Mouse (Mus musculus) E14TG2a.4 (cell line): ENCODE results near the gene Cmtm1.

ENCODE experiments used
- H3K27me3 ChIP-seq: 2 replicates; pipeline ENCODE4 v1.6.1; 2014; ENCODE audit warnings: low read length, control low read depth; ENCODE audit not compliant: insufficient read depth
- H3K36me3 ChIP-seq: 2 replicates; pipeline ENCODE4 v1.6.1; 2014; ENCODE audit warnings: low read length, control low read depth; ENCODE audit not compliant: insufficient read depth
- H3K4me1 ChIP-seq: replicated peaks from 2 replicates; pipeline ENCODE4 v1.6.1; 2014; ENCODE audit warnings: low read depth, low read length, control low read depth
- H3K4me3 ChIP-seq: replicated peaks from 2 replicates; pipeline ENCODE4 v1.5.1; 2014; ENCODE audit warnings: mild to moderate bottlenecking, low read length
- H3K9me3 ChIP-seq: 2 replicates; pipeline ENCODE4 v1.6.1; 2014; ENCODE audit warnings: low read length, control low read depth
- CTCF ChIP-seq: conservative IDR thresholded peaks from 2 replicates; pipeline ENCODE4 v1.5.1; 2014; ENCODE audit warnings: low read length
- NANOG ChIP-seq: IDR thresholded peaks from 2 replicates; pipeline ENCODE4 v1.6.1; 2014; ENCODE audit warnings: borderline replicate concordance, low read length, mixed read lengths
- POU5F1 ChIP-seq: IDR thresholded peaks from 2 replicates; pipeline ENCODE4 v1.6.1; 2014; ENCODE audit warnings: low read length, borderline replicate concordance

The Cmtm1 gene

DNA sequence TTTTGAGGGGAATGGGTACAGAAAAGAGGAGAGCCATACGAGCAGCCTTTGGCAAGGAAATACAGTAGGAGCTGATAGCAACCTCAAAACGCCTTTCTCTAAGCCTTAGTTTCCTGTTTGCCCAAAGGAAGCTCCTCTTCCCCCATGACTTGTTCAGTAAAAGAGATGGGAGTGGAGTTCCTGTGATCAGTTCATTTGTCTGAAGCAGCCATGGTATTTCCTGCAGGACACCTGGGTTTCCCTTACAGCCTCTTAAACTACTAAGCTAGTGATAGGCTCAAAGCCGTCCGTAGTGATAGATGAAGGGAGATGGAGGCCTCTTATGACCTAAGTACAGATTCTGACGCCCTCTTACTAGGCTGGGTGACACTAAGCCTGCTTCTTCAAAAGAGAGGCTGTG lies 32.5 kb upstream of the Cmtm1 start:
- no peak overlapping the region for H3K4me3 ChIP-seq
- no peak for TF ChIP-seq NANOG
- TF ChIP-seq CTCF: no peak
- no peak for TF ChIP-seq POU5F1
- no peaks in the 10 kb centered on the region for H3K9me3 ChIP-seq
- peaks cover 32% of the 10 kb centered on the region for H3K4me1 ChIP-seq
- H3K27me3 ChIP-seq: peaks cover 54% of the 10 kb centered on the region
- no peaks in the 10 kb centered on the region; the same call in 1 of the 2 replicates for H3K36me3 ChIP-seq

DNA sequence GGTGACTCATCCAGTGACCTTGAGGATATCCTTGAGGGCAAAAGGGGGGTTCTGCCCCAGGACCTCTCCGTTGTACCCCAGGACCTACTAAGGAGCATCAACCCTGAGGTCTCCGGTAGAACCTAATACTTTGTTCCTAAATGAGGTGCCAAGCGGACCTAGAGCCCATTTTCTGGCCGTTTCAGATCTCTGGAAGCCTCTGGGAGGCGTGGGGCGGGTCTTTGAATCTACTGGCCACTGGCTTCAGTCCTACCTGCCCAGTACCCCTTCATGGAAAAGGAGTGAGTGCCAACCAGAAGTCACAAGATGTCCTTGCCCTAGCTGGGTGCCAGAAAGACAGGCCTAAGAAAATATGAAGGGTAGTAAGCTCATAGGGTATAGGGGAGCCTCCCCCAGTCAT lies 31.7 kb upstream of the Cmtm1 start:
- H3K4me1 ChIP-seq: peaks cover 26% of the 10 kb centered on the region
- TF ChIP-seq POU5F1: no peak
- no peak for TF ChIP-seq CTCF
- TF ChIP-seq NANOG: no peak

DNA sequence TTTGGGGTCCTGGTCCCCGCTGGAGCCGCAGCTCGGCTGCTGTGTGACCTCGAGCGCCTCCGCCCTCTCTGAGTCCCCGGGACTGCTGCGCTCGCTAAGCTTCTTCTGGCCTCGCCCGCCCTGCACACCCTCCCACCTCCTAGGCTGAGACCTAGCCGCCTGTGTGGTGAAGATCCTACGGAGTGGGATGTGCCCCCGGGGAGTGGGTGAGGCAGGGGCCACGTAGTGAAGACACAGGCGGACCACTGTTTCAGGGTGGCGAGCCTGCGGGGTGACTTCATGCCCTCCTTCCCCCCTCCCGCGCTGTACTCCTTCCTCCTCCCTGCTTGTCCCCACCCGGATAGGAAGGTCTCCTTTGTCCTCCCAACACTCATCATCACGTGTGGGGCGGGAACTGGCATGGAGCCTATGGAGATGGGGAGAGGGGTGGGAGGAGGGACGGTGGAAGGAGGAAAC lies 31.2 kb upstream of the Cmtm1 start:
- no peaks in the 10 kb centered on the region for H3K36me3 ChIP-seq
- peaks cover 54% of the 10 kb centered on the region for H3K27me3 ChIP-seq
- peak overlapping the region; percentile 81 for H3K4me3 ChIP-seq
- H3K9me3 ChIP-seq: no peaks in the 10 kb centered on the region
- TF ChIP-seq CTCF (no peak), POU5F1 (no peak), NANOG (no peak)
- peaks cover 22% of the 10 kb centered on the region for H3K4me1 ChIP-seq

More for the DNA sequence above, 31.7 kb upstream of the Cmtm1 start:
- Histone ChIP-seq H3K4me3 (peak overlapping the region; percentile 81), H3K27me3 (peaks cover 54% of the 10 kb centered on the region), H3K36me3 (no peaks in the 10 kb centered on the region), H3K9me3 (no peaks in the 10 kb centered on the region)

DNA sequence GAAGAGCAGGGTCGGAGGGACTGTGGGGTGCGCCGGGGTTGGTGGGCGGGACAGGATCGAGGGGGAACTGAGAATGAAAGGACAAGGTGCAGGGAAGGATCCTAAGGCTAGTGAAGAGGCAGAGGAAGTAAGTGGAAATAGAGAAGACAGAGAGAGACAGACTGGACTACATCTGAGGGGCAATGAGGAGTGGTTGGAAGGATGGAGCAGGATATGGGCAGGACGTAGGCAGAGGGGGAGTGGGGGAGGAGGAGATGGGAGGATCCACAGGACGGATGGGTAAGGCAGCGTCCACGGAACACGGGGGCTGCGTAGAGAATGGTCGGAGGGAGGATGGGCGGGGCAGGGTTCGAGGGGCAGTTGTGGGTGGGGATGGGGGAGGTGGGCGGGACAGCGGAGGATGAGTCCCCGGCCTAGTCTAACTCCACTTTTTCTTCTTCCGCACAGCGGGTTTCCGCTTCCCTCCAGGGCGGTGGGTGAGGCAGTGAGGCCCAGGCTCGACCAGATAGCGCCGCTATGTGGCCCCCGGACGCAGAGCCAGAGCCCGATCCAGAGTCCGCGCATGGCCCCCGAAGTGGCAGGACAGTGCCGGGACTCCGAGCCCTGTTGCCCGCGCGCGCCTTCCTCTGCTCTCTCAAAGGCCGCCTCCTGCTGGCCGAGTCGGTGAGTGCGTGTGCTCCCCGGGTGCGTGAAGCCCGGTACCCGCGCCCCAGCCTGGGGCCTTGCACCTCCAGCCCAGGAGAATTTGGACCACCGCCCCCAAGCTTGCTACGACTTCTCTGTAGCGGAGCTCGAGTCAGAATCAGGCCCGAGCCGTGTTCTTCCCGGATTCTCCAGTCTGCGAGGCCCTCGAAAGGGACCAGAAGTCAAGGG lies 30.5 kb upstream of the Cmtm1 start:
- TF ChIP-seq CTCF (peak; percentile 3; the same call in 1 of the 2 replicates), NANOG (no peak)
- H3K9me3 ChIP-seq: no peaks in the 10 kb centered on the region
- H3K36me3 ChIP-seq: no peaks in the 10 kb centered on the region
- peaks cover 22% of the 10 kb centered on the region for H3K4me1 ChIP-seq
- H3K4me3 ChIP-seq: peak overlapping the region; percentile 81
- H3K27me3 ChIP-seq: peaks cover 54% of the 10 kb centered on the region

DNA sequence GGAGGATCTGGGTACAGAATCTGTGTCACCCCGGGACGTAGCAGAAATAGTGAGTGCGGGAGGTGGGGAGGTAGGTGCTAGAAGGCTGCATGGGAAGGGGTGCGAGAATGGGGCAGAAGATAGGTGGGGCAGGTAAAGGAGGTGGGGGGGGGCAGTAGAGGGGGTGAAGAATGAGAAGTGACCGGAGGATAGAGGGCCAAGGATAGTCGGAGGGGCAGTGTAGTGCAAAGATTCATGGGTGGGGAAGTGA lies 30.0 kb upstream of the Cmtm1 start:
- TF ChIP-seq POU5F1 (no peak), CTCF (no peak), NANOG (no peak)
- Histone ChIP-seq H3K36me3 (no peaks in the 10 kb centered on the region), H3K27me3 (peaks cover 54% of the 10 kb centered on the region), H3K4me3 (peak overlapping the region; percentile 81), H3K4me1 (peaks cover 22% of the 10 kb centered on the region), H3K9me3 (no peaks in the 10 kb centered on the region)

DNA sequence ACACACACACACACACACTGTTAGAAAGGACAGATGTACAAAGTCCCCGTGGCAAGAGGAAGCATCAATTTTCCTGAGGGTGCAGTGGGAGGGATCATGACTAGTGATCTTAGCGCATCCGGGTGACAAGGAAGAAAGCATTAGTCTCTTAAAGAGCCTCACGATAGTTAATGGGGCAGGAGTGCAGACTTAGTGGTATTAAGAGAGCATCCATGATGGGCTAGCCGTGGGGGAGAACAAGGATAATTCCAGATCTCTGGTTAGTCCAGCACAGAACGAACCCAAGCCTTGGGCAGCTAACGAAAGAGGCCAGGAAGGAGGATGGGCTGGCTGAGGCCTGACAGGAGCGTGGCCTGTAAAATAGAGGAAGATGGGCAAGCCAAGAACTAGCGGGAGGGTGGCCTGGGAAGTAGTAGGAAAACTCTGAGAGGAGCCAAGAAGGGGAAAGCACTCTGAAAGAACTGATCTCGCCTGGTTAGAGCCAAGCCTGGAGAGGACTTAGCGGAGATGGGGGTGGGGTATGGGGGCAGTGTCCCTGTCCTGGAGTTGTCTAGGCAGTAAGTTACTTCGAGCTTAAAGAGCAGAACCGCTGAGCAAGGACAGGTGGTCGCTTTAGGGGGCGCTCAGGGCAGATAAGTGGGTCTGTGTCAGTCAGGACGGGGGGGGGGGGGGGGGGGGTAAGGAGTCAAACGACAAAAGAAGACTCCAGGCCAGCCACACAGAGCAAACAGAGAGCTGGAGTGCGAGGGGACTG lies 29.5 kb upstream of the Cmtm1 start, which contains the start of gene Cmtm3:
Cmtm3 (plus strand) TSS at position 182 of the 754 bp plus-strand sequence.
- no peak for TF ChIP-seq NANOG
- H3K27me3 ChIP-seq: peaks cover 54% of the 10 kb centered on the region

DNA sequence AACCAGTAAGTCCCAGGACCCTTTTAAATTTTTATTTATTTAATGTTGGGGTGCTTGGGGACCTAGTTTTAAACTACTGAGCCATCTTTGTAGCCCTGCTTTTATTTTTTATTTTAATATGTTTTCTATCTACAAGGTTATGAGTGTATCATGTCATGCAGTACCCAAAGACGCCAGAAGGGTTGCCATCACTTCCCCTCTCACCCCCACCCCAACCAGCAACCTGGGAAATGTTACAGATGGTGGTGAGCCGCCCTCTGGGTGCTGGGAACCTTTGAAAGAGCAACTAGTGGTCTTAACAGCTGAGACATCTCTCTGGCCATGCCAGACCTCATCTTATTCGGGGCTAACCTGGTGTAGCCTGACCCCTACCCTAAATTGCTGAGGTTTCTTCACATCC lies 27.9 kb upstream of the Cmtm1 start:
- H3K9me3 ChIP-seq: peaks cover 12% of the 10 kb centered on the region
- H3K36me3 ChIP-seq: no peaks in the 10 kb centered on the region
- H3K4me1 ChIP-seq: peaks cover 18% of the 10 kb centered on the region
- TF ChIP-seq CTCF (peak; percentile 20), NANOG (no peak), POU5F1 (no peak)
- H3K27me3 ChIP-seq: peaks cover 44% of the 10 kb centered on the region
- no peak overlapping the region for H3K4me3 ChIP-seq

More for the DNA sequence above, 29.5 kb upstream of the Cmtm1 start, which contains the start of gene Cmtm3:
- Histone ChIP-seq H3K4me3 (peak within 1 kb of the TSS; percentile 81), H3K4me1 (peaks cover 22% of the 10 kb centered on the region), H3K36me3 (no peaks in the 10 kb centered on the region), H3K9me3 (peaks cover 4% of the 10 kb centered on the region)

DNA sequence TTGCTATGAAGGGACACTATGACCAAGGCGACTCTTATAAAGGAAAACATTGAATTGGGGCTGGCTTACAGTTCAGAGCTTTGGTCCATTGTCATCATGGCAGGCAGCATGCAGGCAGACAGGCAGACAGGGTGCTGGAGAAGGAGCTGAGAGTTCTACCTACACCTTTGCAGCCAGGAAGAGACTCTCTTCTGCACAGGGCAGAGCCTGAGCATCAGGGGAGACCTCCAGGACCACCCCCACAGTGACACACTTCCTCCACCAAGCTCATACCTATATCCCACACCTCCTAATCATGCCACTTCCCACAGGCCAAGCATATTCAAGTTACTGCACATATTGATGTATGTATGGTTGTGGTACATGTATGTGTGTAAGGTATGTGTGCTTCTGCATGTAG lies 26.9 kb upstream of the Cmtm1 start:
- Histone ChIP-seq H3K4me1 (peaks cover 16% of the 10 kb centered on the region), H3K27me3 (peaks cover 33% of the 10 kb centered on the region), H3K36me3 (no peaks in the 10 kb centered on the region), H3K4me3 (no peak overlapping the region), H3K9me3 (peaks cover 12% of the 10 kb centered on the region)
- TF ChIP-seq POU5F1 (no peak), NANOG (no peak), CTCF (no peak)
